Mouse (Mus musculus) liver, adult 2 months (tissue): ENCODE results near the gene Amd1.
"Not testable (repeated sequence)": the region's sequence is repeated elsewhere in the genome, so short reads cannot be mapped to it uniquely, and the experiment has no call there.

Experiments used
- CTCF ChIP-seq: fragments of 200-500 bp; IDR thresholded peaks from 2 replicates; pipeline ENCODE4 v1.5.1; 2011; ENCODE audit warnings: low read depth, low read length, control low read depth
- POLR2A ChIP-seq: fragments of 200-500 bp; IDR thresholded peaks from 2 replicates; pipeline ENCODE4 v1.6.1; 2011; ENCODE audit warnings: low read length, control low read depth; ENCODE audit not compliant: insufficient read depth; ENCODE audit errors: extremely low read depth

- TF ChIP-seq CTCF, POLR2A: not testable (repeated sequence)
Observed at GRCm38 (mm10) chr10:40301181-40302075, 558 bp downstream of the Amd1 start.
